Mouse (Mus musculus) thymus, adult 2 months (tissue): ENCODE results near the gene Ifna2.

Experiments
- CTCF ChIP-seq: fragments of 200-500 bp; IDR thresholded peaks from 2 replicates; pipeline ENCODE4 v1.5.1; 2012; ENCODE audit warnings: mild to moderate bottlenecking, control low read depth, low read length, moderate library complexity, borderline replicate concordance; ENCODE audit not compliant: control insufficient read depth, poor library complexity, insufficient read depth; ENCODE audit errors: extremely low read depth
- POLR2A ChIP-seq: fragments of 200-500 bp; IDR thresholded peaks from 2 replicates; pipeline ENCODE4 v1.6.1; 2012; ENCODE audit warnings: mild to moderate bottlenecking, low read length, control low read depth, moderate library complexity; ENCODE audit not compliant: control insufficient read depth, poor library complexity, insufficient read depth; ENCODE audit errors: extremely low read depth

GRCm38 (mm10) chr4:88680362-88680761 lies 3.4 kb downstream of the Ifna2 start:
- TF ChIP-seq POLR2A (no peak), CTCF (no peak)
